Mouse (Mus musculus): ENCODE results near the gene Hist1h2ao.

DNA sequence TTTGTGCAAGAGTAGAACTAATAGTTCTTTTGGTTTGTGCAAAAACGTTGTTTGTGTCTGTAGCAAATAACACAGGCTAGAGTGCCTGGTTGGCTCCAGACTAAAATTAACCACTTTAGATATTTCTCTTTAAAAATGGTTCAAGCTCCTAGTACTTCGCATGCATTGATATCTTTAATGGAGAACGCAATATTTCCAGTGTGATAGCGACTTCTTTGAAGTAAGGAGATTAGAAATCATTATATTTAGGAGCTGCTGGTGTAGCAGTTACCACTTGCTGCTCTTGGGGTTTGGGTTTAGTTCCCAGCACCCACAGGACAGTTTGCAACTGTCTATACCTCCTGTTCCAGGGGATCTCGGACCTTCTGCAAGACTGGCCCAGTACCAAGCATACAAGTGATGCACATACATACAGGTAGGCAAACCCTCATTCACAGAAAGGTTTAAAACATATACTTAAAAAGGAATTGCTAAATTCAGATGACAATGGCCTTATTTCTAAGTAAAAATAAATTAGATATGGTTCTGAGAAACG is 29.2 kb upstream of the Hist1h2ao start:
- TF ChIP-seq CTCF (IDR thresholded peaks at IDR 0.05; ENCODE audit: control insufficient read depth, insufficient read depth, insufficient read length) (no peak), MYOD1 (IDR thresholded peaks at IDR 0.05; ENCODE audit: control insufficient read depth, insufficient read length, low read depth) (no peak), MAX (IDR thresholded peaks at IDR 0.05) (no peak), MYOG (IDR thresholded peaks at IDR 0.05; ENCODE audit: control insufficient read depth, extremely low read depth, insufficient read length) (no peak)

Measured in C2C12 (cell line).